ENCODE assay signal across 18 mouse cellular contexts in genomic region chr14:17742902-17743712, GRCm38 (mm10).
DNase-seq lines count a peak whose midpoint lies in the region; ATAC-seq and TF ChIP-seq lines count a peak whose summit lies in the region.
"Had no signal": no experiment of that assay in that cellular context is flagged by ENCODE, and none has a peak within 500 bp of the region (broad histone marks: within the 10 kb centered on the region; RNA-seq: fewer than 3 reads in every experiment).

No protein-coding gene starts in this region.

- DNase-seq in heart, adult 8-10 months (ENCODE audit: low spot score), result peak; percentile 57
- DNase-seq in heart, postnatal 4 days, result no peak
- no peak for DNase-seq in testis, postnatal 10 days (ENCODE audit: low spot score)
- DNase-seq in testis, postnatal 14 days (ENCODE audit: low spot score), result peak; percentile 21
- DNase-seq in embryo, embryonic 10 days (ENCODE audit: low spot score), result no peak
- DNase-seq: cerebellum, adult 9-10 months; gastrocnemius, postnatal 10 days; layer of hippocampus, adult 9-11 months; liver, postnatal 0 days; thymus, adult 18-20 months had no signal

- H3K36me3 ChIP-seq in testis, adult 2 months (ENCODE audit: control insufficient read depth, insufficient read depth, low read length), result no peaks in the 10 kb centered on the region
- H3K36me3 ChIP-seq in heart, embryonic 15.5 days, result no peaks in the 10 kb centered on the region
- H3K36me3 ChIP-seq in hindbrain, embryonic 13.5 days, result no peaks in the 10 kb centered on the region
- H3K36me3 ChIP-seq: embryonic facial prominence, embryonic 10.5 days; hindbrain, embryonic 10.5 days; kidney, embryonic 15.5 days; midbrain, embryonic 12.5 days had no signal

- no peaks in the 10 kb centered on the region for H3K4me1 ChIP-seq in testis, adult 2 months (ENCODE audit: control insufficient read depth, insufficient read depth, low read length)
- H3K4me1 ChIP-seq in heart, embryonic 15.5 days (replicated peaks), result 0 out of 2 replicates have a peak, but pooled peaks cover 4% of the 10 kb centered on the region
- no peaks in the 10 kb centered on the region for H3K4me1 ChIP-seq in hindbrain, embryonic 13.5 days (replicated peaks)
- H3K4me1 ChIP-seq: kidney, embryonic 15.5 days; midbrain, embryonic 12.5 days had no signal

- peak overlapping the region; percentile 21; the same call in 1 of the 2 replicates for H3K27ac ChIP-seq in testis, adult 2 months (ENCODE audit: control insufficient read depth, insufficient read depth, low read depth, low read length)
- no peak overlapping the region for H3K27ac ChIP-seq in heart, embryonic 15.5 days
- H3K27ac ChIP-seq in hindbrain, embryonic 13.5 days, result no peak overlapping the region
- H3K27ac ChIP-seq: embryonic facial prominence, embryonic 10.5 days; hindbrain, embryonic 10.5 days; kidney, embryonic 15.5 days; midbrain, embryonic 12.5 days had no signal

- no peak overlapping the region for H3K9ac ChIP-seq in heart, embryonic 15.5 days
- H3K9ac ChIP-seq in hindbrain, embryonic 13.5 days, result no peak overlapping the region
- H3K9ac ChIP-seq: kidney, embryonic 15.5 days; liver, postnatal 0 days; midbrain, embryonic 12.5 days had no signal

- peak; percentile 35; the same call in 1 of the 2 replicates for ATAC-seq in heart, embryonic 15.5 days (replicated peaks; ENCODE audit: insufficient number of reproducible peaks, insufficient read depth, low FRiP score, low read depth)
- no peak for ATAC-seq in hindbrain, embryonic 13.5 days (ENCODE audit: low FRiP score)
- ATAC-seq: liver, postnatal 0 days had no signal

- WGBS in heart, embryonic 15.5 days, result 46% methylated on average over 9 of the region's 9 CpGs
- WGBS in hindbrain, embryonic 13.5 days, result 82% methylated on average over 9 of the region's 9 CpGs

- no peaks in the 10 kb centered on the region for H3K9me3 ChIP-seq in heart, embryonic 15.5 days (replicated peaks)
- H3K9me3 ChIP-seq in hindbrain, embryonic 13.5 days, result no peaks in the 10 kb centered on the region
- H3K9me3 ChIP-seq: embryonic facial prominence, embryonic 10.5 days; hindbrain, embryonic 10.5 days; kidney, embryonic 15.5 days; midbrain, embryonic 12.5 days had no signal

- TF ChIP-seq POLR2A in testis, adult 2 months (IDR thresholded peaks at IDR 0.05; ENCODE audit: control insufficient read depth, low read depth, low read length), result no peak

- no peaks in the 10 kb centered on the region for H3K27me3 ChIP-seq in testis, adult 2 months (ENCODE audit: control insufficient read depth, insufficient read depth, low read length)
- no peaks in the 10 kb centered on the region for H3K27me3 ChIP-seq in heart, embryonic 15.5 days
- H3K27me3 ChIP-seq in hindbrain, embryonic 13.5 days, result no peaks in the 10 kb centered on the region
- H3K27me3 ChIP-seq: CH12.LX; kidney, embryonic 15.5 days; midbrain, embryonic 12.5 days had no signal

- no peak for TF ChIP-seq CTCF in testis, adult 2 months (IDR thresholded peaks at IDR 0.05; ENCODE audit: control insufficient read depth, insufficient read depth, insufficient replicate concordance, low read depth, low read length)

- H3K4me3 ChIP-seq in testis, adult 2 months (ENCODE audit: control insufficient read depth, low read depth, low read length), result no peak overlapping the region
- H3K4me3 ChIP-seq in heart, embryonic 15.5 days, result no peak overlapping the region
- no peak overlapping the region for H3K4me3 ChIP-seq in hindbrain, embryonic 13.5 days
- H3K4me3 ChIP-seq: embryonic facial prominence, embryonic 10.5 days; hindbrain, embryonic 10.5 days; kidney, embryonic 15.5 days; midbrain, embryonic 12.5 days had no signal

- H3K4me2 ChIP-seq in heart, embryonic 15.5 days, result no peak overlapping the region
- H3K4me2 ChIP-seq in hindbrain, embryonic 13.5 days, result no peak overlapping the region
- H3K4me2 ChIP-seq: kidney, embryonic 15.5 days; midbrain, embryonic 12.5 days had no signal

Comparison
In these comparisons a context has a peak if more than half of its experiments do, and no peak if none do; other contexts are left out.
1. DNase-seq: peak in heart, adult 8-10 months (single experiment) and testis, postnatal 14 days (single experiment); none in heart, postnatal 4 days (single experiment), testis, postnatal 10 days (single experiment) and embryo, embryonic 10 days (single experiment).